Mouse (Mus musculus) gastrocnemius, postnatal 4 days (tissue): ENCODE results near the gene Lrrk1. TPM values are rescaled to one million over a fixed set of nuclear protein-coding genes. Genes with fewer than 3 reads are reported as not detected.
A peak's percentile ranks its signal among the peaks of the same experiment; 100 is the strongest.

Experiments
- DNase-seq, 2 experiments: peaks; one replicate each; pipeline ENCODE4 v3.0.0; 2021 to 2022; ENCODE audit warnings: low spot score in 2 of 2, mixed read lengths in 2 of 2
- long read RNA-seq, 2 experiments: library from polyadenylated mRNA; stranded (forward); transcript quantifications; one replicate each; pipeline ENCODE4 v2.0.0; 2021
- total RNA-seq, 2 experiments: library from RNA; stranded (reverse); gene quantifications; 2 replicates each; pipeline ENCODE4 v1.2.3; 2021

The Lrrk1 gene
- 10 to 100 TPM; 13.7 to 14.4 TPM for total RNA-seq
- long read RNA-seq, experiment 1, partial matches to known transcripts: 2 of 2 reads
- long read RNA-seq, experiment 1, other reads (novel, unspliced or antisense): 0 of 2 reads
- long read RNA-seq, experiment 2, full-length matches to known transcripts: 5 of 12 reads
- long read RNA-seq, experiment 2, partial matches to known transcripts: 5 of 12 reads
- long read RNA-seq, experiment 2, other reads (novel, unspliced or antisense): 2 of 12 reads

DNA sequence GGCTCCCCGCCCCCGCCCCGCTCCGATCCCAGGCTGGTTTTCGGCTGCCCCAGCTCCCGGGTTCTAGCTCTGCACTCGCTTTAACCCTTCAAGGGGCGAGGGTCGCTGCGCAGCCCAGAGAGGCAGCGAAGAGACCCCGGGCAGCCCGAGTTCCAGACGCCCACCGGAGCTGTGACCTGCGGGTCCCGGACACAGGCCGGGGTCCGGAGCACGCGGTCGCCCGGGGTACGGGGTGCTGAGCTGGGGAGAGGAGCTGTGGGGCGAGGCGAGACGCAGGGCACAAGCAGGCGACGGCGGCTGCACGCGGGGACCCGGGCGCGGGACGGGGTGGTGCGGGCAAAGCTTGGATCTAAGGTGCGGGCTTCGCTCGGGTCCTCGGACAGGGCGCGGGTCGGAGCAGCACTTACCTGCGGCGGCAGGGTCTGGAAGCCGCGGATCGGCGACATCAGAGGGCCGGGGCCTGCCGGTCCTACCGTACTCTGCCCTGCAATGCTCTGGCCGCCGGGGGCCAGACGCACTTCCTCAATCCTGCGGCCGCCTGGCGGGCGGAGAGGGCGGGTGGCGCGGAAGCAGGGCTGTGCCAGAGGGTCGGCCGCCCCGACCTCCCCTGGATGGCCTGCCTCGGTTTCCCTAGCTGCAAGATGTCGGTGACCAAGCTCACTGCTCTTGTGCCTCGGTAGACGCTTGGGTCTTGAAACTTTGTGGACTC, at the start of gene Lrrk1:
Lrrk1 (minus strand) TSS at position 538 of the 709 bp plus-strand sequence.
- DNase-seq: peak; percentile 45 to 67

DNA sequence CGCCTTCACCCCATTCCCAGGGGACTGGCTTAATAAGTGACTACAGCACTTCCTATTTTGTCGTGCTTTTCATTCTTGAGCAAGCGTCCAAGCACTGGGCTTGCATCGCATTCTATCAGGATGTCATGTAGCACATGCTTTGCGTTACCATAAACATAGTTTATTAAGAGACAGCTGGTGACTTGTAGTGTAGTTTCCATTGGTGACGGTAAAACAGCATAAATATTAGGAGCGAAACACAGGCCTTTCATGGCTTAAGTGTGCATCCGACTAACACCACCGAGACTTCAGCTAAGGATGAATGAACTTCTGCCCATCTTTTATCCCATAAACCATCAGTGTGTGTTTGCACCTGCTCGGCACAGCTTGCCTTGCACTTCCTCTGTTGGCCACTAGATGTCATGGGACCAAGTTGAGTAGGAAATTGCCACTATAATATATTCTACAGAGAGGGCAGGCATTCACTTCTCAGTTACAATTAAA, 46.3 kb upstream of the Lrrk1 start:
- peak; percentile 50 to 64 for DNase-seq

DNA sequence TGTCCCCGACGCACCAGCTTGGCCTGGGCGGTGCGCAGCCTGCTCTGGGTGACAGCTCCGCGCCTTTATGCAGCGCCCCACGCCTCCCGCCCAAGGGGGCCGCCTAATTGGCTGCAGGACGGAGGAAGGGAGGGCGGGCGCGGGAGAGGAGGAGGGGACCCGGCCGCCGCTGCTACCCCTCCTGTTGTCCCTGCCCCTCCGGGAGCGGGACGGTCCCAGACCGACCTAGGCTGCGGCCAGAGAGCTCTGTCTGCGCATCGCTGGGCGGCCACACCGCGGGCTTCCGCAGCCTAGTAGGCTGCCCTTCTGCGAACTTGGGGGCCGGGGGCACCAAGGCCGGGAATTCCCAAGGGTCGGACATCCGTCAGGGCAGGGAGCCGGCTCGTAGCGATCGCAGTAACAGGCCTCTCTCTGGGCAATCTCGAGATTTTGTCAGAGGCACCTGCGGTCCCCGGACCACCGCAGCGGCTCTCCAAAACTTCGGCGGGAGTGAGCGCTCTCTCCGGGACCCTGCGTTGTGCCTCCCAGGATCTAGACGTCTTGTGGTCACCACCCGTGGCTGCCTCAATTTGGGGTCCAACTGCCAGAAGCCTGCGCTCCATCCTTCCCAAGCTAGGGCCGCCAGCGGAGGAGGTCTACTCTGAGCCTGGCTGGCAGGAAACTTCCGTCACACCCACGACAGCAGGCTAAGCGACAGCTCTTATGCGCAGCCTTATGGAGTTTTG, 39.4 kb upstream of the Lrrk1 start, which contains the start of gene Aldh1a3:
Aldh1a3 (minus strand) TSS at position 81 of the 725 bp plus-strand sequence.
- DNase-seq: peak; percentile 43 to 67

DNA sequence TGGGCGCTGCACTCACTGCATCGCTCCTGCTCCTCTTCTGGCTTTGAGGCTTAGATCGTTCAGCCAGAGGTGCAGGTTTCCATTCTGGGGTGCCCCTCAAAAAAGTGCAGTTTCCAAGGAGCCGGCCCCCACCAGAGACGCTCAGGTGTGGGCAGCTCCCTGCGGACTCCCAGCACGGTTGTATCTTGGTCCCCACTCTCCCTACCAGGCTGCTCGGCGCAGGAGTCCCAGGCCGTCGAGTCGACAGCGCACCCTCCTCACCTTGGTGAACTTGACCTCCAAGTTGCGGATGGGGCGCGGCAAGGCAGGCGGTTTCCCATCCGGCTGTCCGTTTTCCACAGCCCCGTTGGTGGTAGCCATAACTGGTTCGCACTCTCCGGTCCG, 38.9 kb upstream of the Lrrk1 start:
- DNase-seq: no peak

DNA sequence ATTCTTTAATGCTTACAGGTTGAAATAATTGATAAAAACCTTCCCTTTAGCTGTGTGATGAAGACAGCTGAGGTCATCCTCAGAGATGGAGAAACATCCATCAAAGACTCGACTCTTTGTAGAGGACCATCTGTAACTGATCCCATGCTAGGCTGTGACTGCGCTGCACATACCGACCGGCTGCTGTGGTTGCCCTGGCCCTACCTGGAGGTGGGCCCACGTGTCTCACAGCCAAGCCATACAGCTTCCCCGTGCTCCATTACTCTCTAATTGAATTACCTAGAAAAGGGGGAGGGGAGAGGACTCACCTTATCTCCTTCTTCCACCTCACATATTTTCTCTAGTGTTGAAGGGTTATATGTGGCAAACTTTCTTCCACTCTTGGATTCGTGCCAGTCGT, 33.8 kb upstream of the Lrrk1 start:
- no peak for DNase-seq

DNA sequence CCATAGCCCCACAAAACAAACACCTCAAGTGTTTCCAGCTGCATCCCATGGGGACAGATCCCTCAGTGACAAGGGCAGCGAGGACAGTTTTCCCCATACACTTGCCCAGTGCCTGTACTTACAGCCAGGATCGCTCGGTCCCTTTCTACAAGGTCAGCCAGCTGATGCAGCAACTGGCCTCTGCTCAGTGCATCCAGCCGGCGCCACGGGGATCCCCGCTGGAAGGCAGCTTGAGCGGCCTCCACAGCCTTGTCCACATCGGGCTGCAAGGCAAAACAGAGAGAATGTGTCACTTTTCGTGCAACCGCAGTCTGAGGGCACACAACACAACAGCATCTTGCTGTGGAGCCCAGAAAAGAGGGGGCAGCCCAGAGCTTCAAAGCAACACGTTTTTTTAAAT, 30.8 kb upstream of the Lrrk1 start:
- no peak for DNase-seq

DNA sequence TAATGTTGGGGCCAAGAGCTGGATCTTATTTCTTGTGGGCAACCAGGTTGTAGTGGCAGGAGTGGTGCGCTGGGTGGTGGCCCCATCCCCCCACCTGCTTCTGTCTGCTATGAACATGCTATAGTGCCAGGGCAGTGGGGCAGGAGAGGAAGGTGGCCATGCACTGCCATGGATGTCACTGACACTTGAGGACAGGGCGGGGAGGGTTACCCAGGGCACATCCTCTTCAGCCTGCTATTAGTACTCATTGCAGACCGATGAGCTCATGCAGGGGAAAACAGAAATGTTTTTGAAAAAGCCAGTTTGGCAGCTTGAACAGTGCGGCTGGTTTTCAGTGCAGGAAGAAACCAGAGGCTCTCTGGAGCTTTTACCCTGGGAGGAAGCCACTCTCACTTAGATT, 28.7 kb upstream of the Lrrk1 start:
- DNase-seq: no peak

DNA sequence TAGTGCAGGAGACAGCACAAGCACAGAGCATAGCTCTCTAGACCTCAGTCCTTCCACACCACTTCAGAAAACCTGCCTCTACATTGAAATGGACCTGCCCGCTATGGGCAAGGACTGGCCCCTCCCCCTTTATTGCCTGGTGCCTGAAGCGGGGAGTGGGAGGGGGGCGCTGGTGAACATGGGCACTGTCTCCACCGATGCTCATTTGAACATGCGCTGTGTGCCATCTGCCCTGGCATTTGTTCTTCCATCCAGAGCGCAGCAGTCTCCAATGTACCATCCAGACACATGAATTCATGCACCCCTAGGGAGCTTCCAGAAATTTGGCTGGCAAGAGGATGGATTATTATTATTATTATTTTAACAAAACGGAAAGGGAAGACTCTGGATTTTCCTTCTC, 24.9 kb upstream of the Lrrk1 start:
- no peak for DNase-seq

DNA sequence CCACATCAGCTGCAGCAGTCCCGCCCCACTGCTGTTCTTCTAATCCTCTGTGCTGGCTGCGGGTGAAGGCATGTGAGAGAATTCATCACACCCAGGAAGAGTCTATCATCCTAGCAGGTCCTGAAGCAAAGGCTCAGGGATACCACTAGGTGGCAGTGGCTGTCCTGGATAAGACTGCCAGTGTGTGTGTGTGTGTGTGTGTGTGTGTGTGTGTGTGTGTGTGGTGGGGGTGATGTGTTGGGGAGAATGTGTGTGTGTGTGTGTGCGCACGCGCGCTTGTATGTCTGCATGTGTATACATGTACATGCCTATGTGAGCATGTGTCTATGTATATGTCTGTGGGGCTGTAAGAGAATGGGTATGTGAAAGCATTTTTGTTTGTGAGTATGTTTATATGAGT, 21.3 kb upstream of the Lrrk1 start:
- peak in 1 of 2 experiments; percentile 52 for DNase-seq

DNA sequence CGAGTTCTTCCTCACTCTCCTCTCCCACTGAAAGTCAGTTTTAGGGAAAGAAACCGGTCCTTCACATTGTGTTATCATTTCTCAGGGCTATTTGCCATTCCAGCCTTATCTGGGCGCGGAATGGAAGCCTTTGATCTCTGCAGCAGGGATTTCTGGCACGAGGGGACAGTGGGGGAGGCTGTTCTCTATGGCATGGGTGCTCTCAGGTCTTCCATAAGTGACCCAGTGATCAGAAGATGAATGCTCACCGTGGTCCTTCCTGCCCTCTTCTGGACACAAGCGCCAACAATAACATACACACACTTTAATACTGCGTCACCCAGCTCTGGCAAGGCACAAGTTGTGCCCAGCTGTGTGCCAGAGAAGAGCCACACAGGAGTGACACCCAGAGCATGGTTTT, 18.8 kb upstream of the Lrrk1 start:
- DNase-seq: no peak

DNA sequence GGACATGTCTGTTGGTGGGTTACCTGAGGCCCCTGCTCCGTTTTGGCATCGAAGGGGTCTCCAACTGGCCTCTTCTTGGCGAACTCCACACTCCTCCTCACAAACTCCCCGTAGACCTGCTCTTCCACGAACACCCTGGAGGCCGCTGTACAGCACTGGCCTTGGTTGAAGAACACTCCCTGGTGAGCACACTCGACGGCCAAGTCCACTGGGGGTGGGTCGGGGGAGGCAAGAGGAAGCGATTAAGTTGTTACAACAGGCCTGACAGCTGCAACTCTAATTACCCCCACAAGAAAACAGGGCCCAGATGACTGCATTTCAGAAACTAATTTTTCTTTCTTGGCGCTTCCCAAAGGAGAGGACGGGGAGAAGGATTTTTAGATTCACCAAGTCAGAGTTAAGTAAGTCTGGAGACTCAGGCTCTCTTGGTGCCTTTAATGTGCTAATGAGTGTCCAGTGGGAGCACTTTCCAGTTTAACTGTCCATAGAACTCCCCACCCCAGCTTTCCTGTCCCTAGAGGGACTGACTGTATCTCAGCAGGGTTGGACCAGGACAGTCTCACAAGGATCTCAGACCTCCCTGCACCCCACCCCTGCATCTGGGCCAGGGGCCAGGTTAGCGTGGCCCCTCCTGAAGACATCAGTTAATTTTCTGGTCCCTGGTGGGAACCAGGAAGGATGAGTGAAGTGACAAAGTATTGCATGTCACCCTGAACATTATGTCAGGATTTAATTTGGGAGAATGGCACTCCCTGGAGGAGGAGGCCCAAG, 18.0 kb upstream of the Lrrk1 start:
- no peak for DNase-seq

DNA sequence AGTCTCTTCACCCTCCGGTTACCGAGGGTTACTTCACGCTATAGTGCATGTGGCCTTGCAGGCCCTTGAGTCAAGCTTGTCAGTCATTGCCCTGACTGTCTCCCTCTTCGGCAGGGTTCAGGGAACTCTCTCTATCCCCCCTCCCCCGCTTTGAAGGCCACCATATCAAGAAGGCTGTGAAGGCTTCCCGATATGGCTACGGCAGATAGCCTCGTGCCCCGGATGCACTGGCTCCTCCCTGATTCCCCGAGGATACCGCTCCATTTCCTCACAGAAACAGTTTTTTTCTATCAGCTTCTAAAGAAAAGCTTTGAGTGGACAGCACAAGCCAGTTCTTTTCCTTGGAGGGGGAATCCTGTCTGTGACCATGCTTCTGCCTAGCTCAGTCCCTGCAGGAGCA, 17.4 kb upstream of the Lrrk1 start:
- DNase-seq: no peak

DNA sequence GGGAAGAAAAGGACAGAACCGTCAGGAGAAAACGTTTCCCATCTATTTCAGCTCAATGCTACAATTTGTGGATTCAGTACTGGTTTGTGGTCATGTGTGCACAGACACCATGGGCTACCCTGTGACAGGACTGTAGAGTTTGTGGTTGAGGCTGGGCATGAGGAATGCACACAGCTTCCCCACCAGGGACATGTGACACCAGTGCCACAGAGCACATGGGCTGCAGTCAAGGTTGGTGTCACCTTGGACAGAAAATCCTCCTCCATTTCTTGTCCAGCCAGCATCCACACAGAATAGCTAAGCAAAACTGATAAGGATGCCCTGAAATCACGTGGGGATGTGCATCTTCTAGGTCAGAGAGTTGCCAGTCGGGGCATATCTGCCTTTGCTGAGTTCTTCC, 16.7 kb upstream of the Lrrk1 start:
- DNase-seq: no peak

DNA sequence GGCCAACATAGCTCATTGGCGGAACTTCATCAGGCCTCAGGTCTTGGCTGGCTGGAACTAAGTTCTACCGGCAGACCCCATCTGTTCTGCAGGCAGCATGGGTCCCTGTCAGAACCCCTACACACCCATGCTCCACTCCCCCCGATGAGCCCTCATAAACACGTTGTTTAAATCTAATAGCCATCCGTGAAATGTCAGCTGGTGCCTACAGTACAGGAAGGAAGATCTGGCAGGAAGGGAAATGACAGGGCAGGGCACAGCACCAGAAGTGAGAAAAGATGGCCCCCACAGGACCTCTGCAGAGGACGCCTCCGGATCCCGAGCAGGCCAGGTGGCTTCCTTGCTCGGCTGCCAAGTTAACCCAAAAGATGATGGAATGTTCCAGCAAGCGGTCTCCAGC, 16.0 kb upstream of the Lrrk1 start:
- DNase-seq: no peak

DNA sequence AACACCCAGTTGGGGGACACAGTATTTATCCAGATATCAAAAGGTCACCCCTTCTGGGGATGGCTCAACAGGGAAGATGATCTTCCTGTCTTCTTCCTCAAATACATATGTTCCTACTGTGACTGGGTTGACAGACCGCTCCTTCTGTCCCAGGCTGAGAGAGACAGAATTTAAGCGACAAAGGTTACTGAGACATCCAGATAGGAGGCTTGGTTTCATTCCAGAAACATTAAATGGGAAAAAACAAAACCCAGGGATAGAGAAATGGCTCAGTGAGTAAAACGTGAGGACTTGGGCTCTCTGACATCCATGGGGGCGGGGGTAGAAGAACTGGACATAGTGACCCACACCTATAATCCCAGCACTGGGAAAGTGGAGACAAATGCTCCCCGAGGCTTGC, 14.7 kb upstream of the Lrrk1 start:
- no peak for DNase-seq

DNA sequence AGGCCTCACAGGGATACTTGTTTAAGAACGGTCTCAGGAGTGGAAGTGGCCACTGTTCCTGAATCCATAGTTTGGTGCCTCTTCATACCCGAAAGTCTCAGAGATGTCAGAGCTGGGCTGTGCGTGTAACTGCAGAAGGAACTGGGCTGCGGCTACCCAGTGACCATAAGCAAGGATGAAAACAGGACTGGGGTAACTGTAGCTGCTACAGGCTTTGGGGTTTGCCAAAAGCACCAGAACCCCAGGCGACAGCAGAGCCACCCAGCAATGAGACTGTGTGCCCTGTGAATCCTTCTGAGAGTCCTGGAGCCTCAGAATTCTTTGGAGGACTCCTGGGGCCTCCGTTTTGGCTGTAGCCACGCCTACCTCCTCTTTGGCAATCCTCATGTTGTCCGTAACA, 13.5 kb upstream of the Lrrk1 start:
- no peak for DNase-seq

DNA sequence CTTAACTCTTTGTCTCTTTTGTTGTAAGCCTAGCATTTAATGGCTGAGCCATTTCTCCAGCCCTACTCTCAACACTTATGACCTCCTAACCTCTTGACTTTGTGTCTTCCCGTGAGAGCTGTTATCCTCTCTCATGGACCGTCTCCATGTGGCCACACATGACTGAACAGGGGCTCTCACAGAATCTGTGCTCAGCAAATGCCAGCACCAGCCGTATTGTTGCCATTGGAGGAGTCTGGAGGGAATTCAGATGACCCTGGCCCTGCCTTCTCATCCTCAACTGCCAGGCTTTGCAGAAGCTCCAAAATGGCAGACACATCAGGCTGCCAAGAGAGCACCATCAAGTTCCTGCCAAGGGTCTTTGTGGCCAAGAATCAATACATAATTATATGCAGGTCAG, 9.1 kb upstream of the Lrrk1 start:
- no peak for DNase-seq

DNA sequence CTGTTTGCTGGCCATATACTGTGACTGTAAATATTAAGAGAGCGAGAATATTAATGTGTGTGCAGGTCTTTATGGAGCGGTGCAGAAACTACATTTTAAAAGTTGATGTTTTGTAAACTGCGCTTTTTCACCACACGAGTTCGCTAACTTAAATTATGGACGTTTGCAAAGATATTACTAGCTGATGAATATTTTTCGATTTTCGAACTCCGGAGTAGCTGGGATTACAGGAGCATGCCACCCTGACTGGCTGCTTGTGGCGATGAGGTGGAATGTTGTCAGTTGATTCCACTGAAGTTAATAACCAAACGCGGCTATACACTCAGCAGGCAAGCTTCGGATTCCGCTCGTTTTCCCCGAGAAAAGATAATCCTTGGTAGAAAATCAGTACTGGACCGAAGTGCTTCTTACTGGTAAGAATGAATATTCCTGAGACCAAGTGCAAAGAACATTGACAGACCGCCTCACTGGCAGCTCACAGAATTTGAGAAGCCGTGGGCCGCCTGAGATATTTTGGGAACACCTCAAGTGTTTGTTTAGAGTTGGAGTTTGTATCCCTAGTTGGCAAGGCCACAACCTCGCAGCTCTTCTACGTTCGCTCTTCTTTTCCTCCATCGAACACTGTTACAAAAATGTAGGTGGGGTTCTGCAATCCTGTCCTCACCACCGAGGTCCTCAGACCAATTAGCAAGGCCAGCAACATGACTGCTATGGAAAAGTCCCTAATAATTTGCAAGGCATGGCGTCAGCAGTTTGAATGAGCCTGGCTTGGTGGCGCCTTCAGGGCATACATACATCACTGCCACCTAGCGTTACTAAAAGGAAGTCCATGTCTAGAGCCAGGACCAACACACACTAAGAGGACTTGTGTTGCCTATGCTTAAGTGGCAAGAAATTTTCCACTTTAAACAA, 727 bp upstream of the Lrrk1 start:
- peak in 1 of 2 experiments; percentile 59 for DNase-seq

DNA sequence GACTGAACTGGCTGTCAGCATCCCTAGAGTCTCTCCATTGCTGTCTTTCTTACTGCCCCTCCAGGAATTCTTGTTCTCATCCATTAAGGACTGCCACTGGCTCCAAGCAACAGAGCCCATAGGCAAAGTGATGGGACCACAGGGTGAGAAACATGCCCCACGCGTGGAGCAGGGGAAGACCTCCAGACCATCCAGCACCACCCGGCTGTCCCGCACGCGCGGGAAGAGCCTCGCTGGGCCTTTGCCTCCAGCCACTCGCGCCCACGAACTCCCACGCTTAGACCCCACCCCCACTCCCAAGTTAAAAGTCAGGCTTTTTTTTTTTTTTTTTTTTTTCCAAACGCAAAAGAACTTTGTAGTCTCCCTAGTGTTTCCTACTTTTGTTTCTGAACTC, 734 bp downstream of the Lrrk1 start:
- peak in 1 of 2 experiments; percentile 28 for DNase-seq

DNA sequence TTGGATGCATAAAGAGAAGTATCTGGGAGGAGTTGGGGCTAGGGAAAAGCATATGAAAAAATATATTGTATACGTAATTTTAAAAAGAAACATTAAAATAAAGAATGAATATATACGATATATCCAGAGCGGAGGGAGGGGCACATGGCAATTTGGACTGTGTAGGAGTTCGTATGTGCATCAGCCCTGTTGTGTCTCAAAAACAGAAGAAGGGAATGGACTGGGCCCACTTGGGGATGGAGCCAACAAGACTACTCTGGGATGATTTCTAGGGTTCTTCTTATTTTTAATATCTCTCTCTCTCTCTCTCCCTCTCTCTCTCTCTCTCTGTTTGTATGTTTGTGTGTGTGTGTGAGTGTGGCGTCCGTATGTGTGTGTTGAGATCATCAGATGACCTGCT, 1.7 kb downstream of the Lrrk1 start:
- DNase-seq: no peak
